7 mouse cellular contexts compared by ENCODE assay signal in genomic region chr3:96639219-96639618, GRCm38 (mm10). TPM values are rescaled to one million over a fixed set of nuclear protein-coding genes. Genes with fewer than 3 reads are reported as not detected.
DNase-seq lines count a peak whose midpoint lies in the region; ATAC-seq lines count a peak whose summit lies in the region.

No protein-coding gene starts in this region.

- H3K9me3 ChIP-seq in neural tube, embryonic 15.5 days (replicated peaks) = no peaks in the 10 kb centered on the region
- no peaks in the 10 kb centered on the region for H3K9me3 ChIP-seq in limb, embryonic 11.5 days (ENCODE audit: control insufficient read depth, low read length)

- H3K4me2 ChIP-seq in neural tube, embryonic 15.5 days = no peak overlapping the region
- H3K4me2 ChIP-seq in limb, embryonic 11.5 days (ENCODE audit: low read depth, severe bottlenecking) = no peak overlapping the region

- no peaks in the 10 kb centered on the region for H3K27me3 ChIP-seq in neural tube, embryonic 15.5 days (replicated peaks)
- no peaks in the 10 kb centered on the region for H3K27me3 ChIP-seq in limb, embryonic 11.5 days (ENCODE audit: control insufficient read depth, insufficient read depth, low read length)

- 89% methylated on average over 1 of the region's 1 CpGs for WGBS in neural tube, embryonic 15.5 days
- WGBS in limb, embryonic 11.5 days = 62% methylated on average over 1 of the region's 1 CpGs

- ATAC-seq in neural tube, embryonic 15.5 days (ENCODE audit: low FRiP score) = no peak
- ATAC-seq in limb, embryonic 11.5 days (ENCODE audit: insufficient number of reproducible peaks, low FRiP score, low TSS enrichment, low read depth) = no peak

- H3K4me3 ChIP-seq in neural tube, embryonic 15.5 days (replicated peaks) = no peak overlapping the region
- H3K4me3 ChIP-seq in limb, embryonic 11.5 days (ENCODE audit: low read depth, low read length) = no peak overlapping the region

- intact Hi-C loops in heart, postnatal 14 days (cut with DNase I) = loop anchor here (2.0 to 5.0 kb wide), 2 partner anchors 53 to 92 kb away; no protein-coding TSS in a partner anchor

- peaks cover 34% of the 10 kb centered on the region for H3K36me3 ChIP-seq in neural tube, embryonic 15.5 days
- H3K36me3 ChIP-seq in limb, embryonic 11.5 days (ENCODE audit: control insufficient read depth, insufficient read depth, low read length) = peaks cover 6% of the 10 kb centered on the region; the same call in 1 of the 2 replicates

- no peak overlapping the region for H3K27ac ChIP-seq in neural tube, embryonic 15.5 days (replicated peaks)
- no peak overlapping the region for H3K27ac ChIP-seq in limb, embryonic 11.5 days (replicated peaks; ENCODE audit: low read depth, low read length)

- peaks cover 26% of the 10 kb centered on the region for H3K4me1 ChIP-seq in neural tube, embryonic 15.5 days
- 0 out of 2 replicates have a peak, but pooled peaks cover 3% of the 10 kb centered on the region for H3K4me1 ChIP-seq in limb, embryonic 11.5 days (ENCODE audit: control insufficient read depth, insufficient read depth, low read length)

- peak; percentile 59 for DNase-seq in neural tube, embryonic 10.5 days (ENCODE audit: extremely low spot score, low spot score)
- peak; percentile 73 for DNase-seq in T-cell, adult 2 months (ENCODE audit: low spot score)
- DNase-seq in cerebellum, postnatal 10 days = peak; percentile 67 to 76
- peak; percentile 60 to 77 for DNase-seq in heart, postnatal 14 days
- DNase-seq in limb, embryonic 11.5 days (ENCODE audit: low spot score) = peak; percentile 71
- peak; percentile 48 for DNase-seq in right cerebral cortex, postnatal 14 days

- H3K9ac ChIP-seq in neural tube, embryonic 15.5 days (replicated peaks) = no peak overlapping the region
- H3K9ac ChIP-seq in limb, embryonic 11.5 days (ENCODE audit: low read length) = no peak overlapping the region

RNA-seq across cellular contexts. Expression of gene Gm42957, which starts 3.9 kb away (rescaled TPM):
- 0.06 and 0.20 TPM in 2 replicates for polyA plus RNA-seq in neural tube, embryonic 15.5 days (2015; fragmentation: Nextera tagmentation; extraction: Ambion mirVana)
- under 1 TPM in 1 of 2 experiments, not detected in 1; 0.17 TPM for total RNA-seq in heart, postnatal 14 days (2021)
- 0.11 and 0.34 TPM in 2 replicates for polyA plus RNA-seq in limb, embryonic 11.5 days (2014; fragmentation: Nextera tagmentation; extraction: Ambion mirVana)

RNA-seq across cellular contexts. Expression of gene Pex11b, which starts 4.0 kb away (rescaled TPM):
- polyA plus RNA-seq in neural tube, embryonic 15.5 days (2015; fragmentation: Nextera tagmentation; extraction: Ambion mirVana) = 58.8 and 64.9 TPM in 2 replicates
- total RNA-seq in heart, postnatal 14 days (2021) = 10 to 100 TPM; 30.5 to 30.7 TPM
- 48.4 and 49.2 TPM in 2 replicates for polyA plus RNA-seq in limb, embryonic 11.5 days (2014; fragmentation: Nextera tagmentation; extraction: Ambion mirVana)

RNA-seq across cellular contexts. Expression of gene Itga10, which starts 6.2 kb away (rescaled TPM):
- 1.3 and 1.4 TPM in 2 replicates for polyA plus RNA-seq in neural tube, embryonic 15.5 days (2015; fragmentation: Nextera tagmentation; extraction: Ambion mirVana)
- total RNA-seq in heart, postnatal 14 days (2021) = 1 to 10 TPM in 1 of 2 experiments, under 1 TPM in 1; 0.85 to 1.2 TPM
- 0.92 and 0.96 TPM in 2 replicates for polyA plus RNA-seq in limb, embryonic 11.5 days (2014; fragmentation: Nextera tagmentation; extraction: Ambion mirVana)

RNA-seq across cellular contexts. Expression of gene Rbm8a, which starts 9.5 kb away (rescaled TPM):
- polyA plus RNA-seq in neural tube, embryonic 15.5 days (2015; fragmentation: Nextera tagmentation; extraction: Ambion mirVana) = 108 and 109 TPM in 2 replicates
- 10 to 100 TPM; 37.9 to 40.5 TPM for total RNA-seq in heart, postnatal 14 days (2021)
- 240 and 241 TPM in 2 replicates for polyA plus RNA-seq in limb, embryonic 11.5 days (2014; fragmentation: Nextera tagmentation; extraction: Ambion mirVana)

RNA-seq across cellular contexts. Expression of gene Ankrd35, which starts 30.7 kb away (rescaled TPM):
- polyA plus RNA-seq in neural tube, embryonic 15.5 days (2015; fragmentation: Nextera tagmentation; extraction: Ambion mirVana) = 2.3 and 2.4 TPM in 2 replicates
- under 1 TPM; 0.84 to 0.93 TPM for total RNA-seq in heart, postnatal 14 days (2021)
- 0.31 and 0.45 TPM in 2 replicates for polyA plus RNA-seq in limb, embryonic 11.5 days (2014; fragmentation: Nextera tagmentation; extraction: Ambion mirVana)
